Mouse (Mus musculus): ENCODE measurements around the gene Xk.

DNA sequence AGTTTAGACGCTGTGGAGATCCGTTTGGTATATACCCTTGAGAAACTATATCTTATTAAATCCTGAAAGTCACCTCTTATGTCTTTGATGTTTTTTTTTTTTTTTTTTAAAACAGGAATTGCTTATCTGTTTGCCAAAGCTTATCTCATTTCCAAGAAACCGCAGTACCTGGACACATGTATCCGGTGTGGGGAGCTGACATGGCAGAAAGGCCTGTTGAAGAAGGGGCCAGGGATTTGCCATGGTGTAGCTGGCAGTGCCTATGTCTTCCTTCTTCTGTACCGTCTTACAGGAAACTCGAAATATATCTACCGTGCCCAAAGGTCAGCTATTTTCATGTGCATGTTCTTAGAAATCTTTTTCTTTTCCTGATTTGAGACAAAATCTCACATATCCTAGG is 14.7 kb upstream of the Xk start:
- TF ChIP-seq MAX (IDR thresholded peaks at IDR 0.05) (no peak), CTCF (IDR thresholded peaks at IDR 0.05; ENCODE audit: control insufficient read depth, insufficient read depth, insufficient read length) (no peak), MYOD1 (IDR thresholded peaks at IDR 0.05; ENCODE audit: control insufficient read depth, insufficient read length, low read depth) (no peak), MYOG (IDR thresholded peaks at IDR 0.05; ENCODE audit: control insufficient read depth, extremely low read depth, insufficient read length) (no peak), USF1 (IDR thresholded peaks at IDR 0.05; ENCODE audit: low read depth) (no peak), CEBPB (IDR thresholded peaks at IDR 0.05; ENCODE audit: low read depth) (no peak)

All from C2C12 (cell line).